Mouse (Mus musculus): ENCODE results near the gene Tas2r144. TPM values are rescaled to one million over a fixed set of nuclear protein-coding genes. Genes with fewer than 3 reads are reported as not detected.

Tas2r144 gene
- total RNA-seq (2023): not detected in 2 replicates

DNA sequence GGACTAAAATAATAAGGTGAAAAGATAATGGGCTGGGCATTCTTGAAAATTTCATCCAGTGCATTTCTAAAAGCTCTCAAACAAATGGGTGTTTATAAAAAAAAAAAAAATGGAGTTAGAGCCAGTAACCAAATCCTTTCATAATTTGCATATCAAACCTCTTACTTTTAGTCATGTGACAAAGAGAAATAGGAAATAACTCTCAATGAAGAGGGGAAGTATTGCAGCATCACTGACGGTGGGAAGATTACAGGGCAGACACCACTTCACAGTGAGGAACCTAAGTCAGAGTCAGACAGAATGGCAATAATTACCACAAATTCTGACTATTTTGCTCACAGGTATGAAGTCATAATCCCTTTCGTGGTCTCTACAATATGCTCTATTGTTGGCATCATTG, at the start of gene Tas2r144:
Gene Tas2r144, plus strand, starts transcription at position 301 of the 400 bp plus-strand sequence.

GRCm38 (mm10) chr6:42245711-42246353, 30.7 kb downstream of the Tas2r144 start, which contains the start of gene Gstk1:
TSS of gene Gstk1 (plus strand) at chr6:42245935.

DNA sequence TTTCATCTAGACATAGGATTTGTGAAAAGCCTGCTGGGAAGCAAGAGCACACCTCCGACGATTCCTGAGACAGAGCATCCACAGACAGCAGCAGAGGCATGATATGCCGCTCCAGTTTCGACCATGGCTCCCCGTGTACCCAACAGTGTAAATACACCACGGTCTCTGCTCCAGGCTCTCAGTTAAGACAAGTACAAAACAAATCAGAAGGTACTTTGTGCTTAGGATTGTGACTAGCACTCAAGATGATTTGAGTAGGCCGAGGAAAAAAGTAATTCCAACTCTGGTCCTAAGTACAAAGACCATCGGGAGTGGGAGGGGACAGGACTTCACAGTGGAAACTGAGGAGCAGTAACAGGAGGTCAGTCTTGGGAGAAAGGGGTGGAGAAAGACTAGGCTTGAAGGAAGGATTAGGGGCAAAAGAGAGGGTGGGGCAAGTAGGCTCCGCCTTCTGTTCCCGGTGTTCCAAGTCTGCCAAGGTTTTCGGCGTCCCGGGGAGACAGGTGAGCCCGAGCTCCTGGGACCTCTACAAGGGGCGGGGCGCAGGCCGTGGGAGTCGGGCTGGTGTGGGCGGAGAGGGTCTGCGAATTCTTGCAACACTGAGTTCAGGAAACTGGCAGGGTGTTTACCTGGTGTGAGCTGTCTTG, 46.5 kb downstream of the Tas2r144 start, which contains the start of gene Tmem139:
Gene Tmem139, plus strand, starts transcription at position 447 of the 647 bp plus-strand sequence.

GRCm38 (mm10) chr6:42264626-42265312, 49.6 kb downstream of the Tas2r144 start, which contains the start of gene Casp2:
TSS of gene Casp2 (plus strand) at chr6:42264985.

Other genes starting within 250 kb of the Tas2r144 start
- not detected in 2 replicates for gene Sval3, start 247.2 kb upstream of the Tas2r144 start, total RNA-seq (2023)
- not detected in 2 replicates for gene Sva, start 176.9 kb upstream of the Tas2r144 start, total RNA-seq (2023)
- not detected in 2 replicates for gene Tas2r139, start 74.4 kb upstream of the Tas2r144 start, total RNA-seq (2023)
- gene Gstk1, start 30.6 kb downstream of the Tas2r144 start, total RNA-seq (2023): 4.0 and 4.5 TPM in 2 replicates
- not detected in 2 replicates for gene Tmem139, start 46.6 kb downstream of the Tas2r144 start, total RNA-seq (2023)
- 65.5 and 97.9 TPM in 2 replicates for gene Casp2, start 49.7 kb downstream of the Tas2r144 start, total RNA-seq (2023)
- 0.11 and 0.32 TPM in 2 replicates for gene Clcn1, start 71.4 kb downstream of the Tas2r144 start, total RNA-seq (2023)
- gene Fam131b, start 109.3 kb downstream of the Tas2r144 start, total RNA-seq (2023): not detected in 2 replicates
- gene Zyx, start 134.3 kb downstream of the Tas2r144 start, total RNA-seq (2023): 756 and 770 TPM in 2 replicates
- gene Epha1, start 157.9 kb downstream of the Tas2r144 start, total RNA-seq (2023): 0.44 and 0.45 TPM in 2 replicates
- 4.8 and 7.0 TPM in 2 replicates for gene Tas2r143, start 184.9 kb downstream of the Tas2r144 start, total RNA-seq (2023)
- 4.3 and 9.0 TPM in 2 replicates for gene Tas2r135, start 190.1 kb downstream of the Tas2r144 start, total RNA-seq (2023)
- gene Tas2r126, start 219.2 kb downstream of the Tas2r144 start, total RNA-seq (2023): 1.6 and 1.7 TPM in 2 replicates
- not detected in 2 replicates for gene Olfr458, start 249.9 kb downstream of the Tas2r144 start, total RNA-seq (2023)